Mouse (Mus musculus): Measurements from ENCODE around the gene Ccdc12.

Gene Ccdc12

DNA sequence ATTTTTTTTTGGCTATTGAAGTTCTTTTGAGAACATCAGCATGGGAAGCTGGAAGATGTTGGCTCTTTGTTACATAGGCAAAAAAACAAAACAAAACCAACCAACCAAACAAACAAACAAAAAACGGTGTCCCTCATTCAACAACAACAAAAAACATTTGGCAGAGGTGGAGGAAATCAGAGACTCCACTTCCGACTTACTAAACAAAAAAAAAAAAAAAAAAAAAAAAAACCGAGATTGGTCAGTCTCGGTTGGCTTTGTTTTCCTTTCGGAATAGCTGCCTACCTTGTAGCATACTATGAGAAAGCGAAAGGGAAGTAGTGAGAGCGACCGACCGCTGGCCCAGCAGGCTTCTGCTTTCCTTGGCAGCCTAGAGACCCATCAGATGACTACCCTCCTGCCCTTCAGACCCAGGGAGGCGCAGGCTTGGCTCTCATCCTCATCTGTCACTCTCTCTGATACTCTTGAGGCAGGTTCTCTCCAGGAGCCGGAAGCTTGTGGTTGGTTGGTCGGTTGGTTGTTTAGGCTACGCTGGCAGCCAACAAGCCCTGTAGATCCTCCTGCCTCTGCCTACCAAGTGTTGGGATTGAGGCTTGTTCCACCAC, 1.3 kb downstream of the Ccdc12 start:
- POLR2A ChIA-PET: interaction anchor here in 3 of 4 experiments (0.7 to 5.8 kb wide), 13 partner anchors 8 to 229 kb away, joined by 3 to 45 read pairs (median 4); no protein-coding TSS in a partner anchor
- CTCF ChIA-PET: interaction anchor here in 1 of 4 experiments (0.6 kb wide), 1 partner anchor 432 kb away, joined by 4 read pairs; no protein-coding TSS in a partner anchor

DNA sequence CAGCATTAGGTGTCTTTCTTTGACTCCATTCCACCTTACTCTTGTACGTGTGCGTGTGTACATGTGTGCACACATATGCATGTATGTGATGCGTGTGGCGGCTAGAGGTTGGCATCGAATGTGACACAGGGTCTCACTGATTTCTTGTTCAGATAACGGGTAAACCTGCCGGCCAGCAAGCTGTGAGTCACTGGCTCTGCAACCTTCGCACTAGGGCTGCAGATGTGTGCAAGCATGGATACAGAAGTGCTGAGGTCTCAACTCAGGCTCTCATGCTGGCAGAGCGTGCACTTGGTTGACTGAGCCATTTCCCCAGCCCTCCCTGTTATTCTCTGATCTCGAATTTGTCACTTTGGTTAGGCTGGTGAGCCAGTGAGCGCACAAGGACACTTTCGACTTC, 3.2 kb downstream of the Ccdc12 start:
- POLR2A ChIA-PET: interaction anchor here in 2 of 4 experiments (0.9 to 2.9 kb wide), 5 partner anchors 11 to 98 kb away, joined by 3 to 15 read pairs (median 4); partner anchors contain the start of gene Nradd (in 1 of the 2)
- CTCF ChIA-PET: interaction anchor here in 2 of 4 experiments (0.6 to 2.1 kb wide), 3 partner anchors 11 to 23 kb away, joined by 3 to 13 read pairs (median 9); no protein-coding TSS in a partner anchor

DNA sequence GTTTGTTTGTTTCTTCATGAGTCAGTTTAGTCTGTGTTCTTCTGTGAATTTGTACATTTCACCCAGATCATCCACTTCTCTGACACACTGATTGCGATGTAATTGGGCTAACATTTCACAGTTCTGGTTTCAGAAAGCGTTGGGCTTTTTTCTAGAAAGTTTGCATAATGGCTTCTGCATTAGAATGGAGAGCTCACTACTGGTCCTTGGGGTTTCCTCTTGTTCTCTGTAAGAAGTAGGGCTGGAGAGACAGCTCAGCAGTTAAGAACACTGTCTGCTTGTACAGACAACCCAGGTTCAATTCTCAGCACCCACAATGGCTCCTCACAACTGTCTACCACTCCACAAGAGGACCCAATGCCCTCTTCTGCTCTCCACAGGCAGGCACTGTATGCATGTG, 3.9 kb downstream of the Ccdc12 start:
- CTCF ChIA-PET: interaction anchor here in 3 of 4 experiments (0.6 to 2.1 kb wide), 7 partner anchors 11 to 115 kb away, joined by 3 to 13 read pairs (median 4); no protein-coding TSS in a partner anchor
- POLR2A ChIA-PET: interaction anchor here in 3 of 4 experiments (0.6 to 2.9 kb wide), 11 partner anchors 8 to 400 kb away, joined by 3 to 15 read pairs (median 4); partner anchors contain the start of gene Nradd (in 2 of the 3)

DNA sequence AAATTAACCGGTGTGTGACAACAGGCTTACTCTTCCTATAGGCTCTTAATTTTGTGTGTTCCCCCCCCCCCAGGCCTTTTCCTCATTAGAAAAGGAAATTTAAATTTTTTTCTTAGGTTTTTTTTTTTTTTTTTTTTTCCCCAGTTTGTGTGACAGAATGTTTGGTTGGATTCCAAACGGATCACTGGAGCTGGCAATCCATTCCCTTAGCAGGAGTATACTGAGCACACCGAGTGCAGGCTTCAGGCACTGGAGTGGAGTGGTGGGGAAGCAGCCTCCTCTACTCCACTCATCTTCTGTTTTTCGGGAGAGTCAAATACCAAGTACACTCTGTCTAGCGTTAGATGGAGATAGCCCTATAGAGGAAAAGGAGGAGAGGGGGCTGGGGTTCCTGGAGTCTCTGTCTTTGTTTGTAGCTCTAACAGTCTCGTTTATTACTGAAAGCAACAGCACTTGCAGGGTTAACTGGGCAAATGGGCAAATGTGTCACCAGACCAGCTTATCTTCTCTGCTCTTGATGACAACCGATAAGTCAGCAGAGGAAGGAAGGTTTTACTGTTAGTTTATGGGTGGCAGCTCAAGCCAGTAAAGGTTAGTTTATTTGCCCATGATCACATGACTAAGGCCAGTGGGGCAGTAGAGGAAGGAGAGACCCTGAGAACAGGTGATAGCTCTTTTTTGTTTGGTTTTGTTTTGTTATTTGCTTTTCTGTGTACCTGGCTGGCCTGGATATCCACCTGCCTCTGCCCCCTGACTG, 4.7 kb downstream of the Ccdc12 start:
- ChIA-PET POLR2A (interaction anchor here in 3 of 4 experiments (0.6 to 2.9 kb wide), 16 partner anchors 9 to 399 kb away, joined by 3 to 15 read pairs (median 4); partner anchors contain the start of gene Nradd (in 1 of the 3)), CTCF (interaction anchor here in 3 of 4 experiments (0.6 to 2.1 kb wide), 6 partner anchors 11 to 90 kb away, joined by 3 to 13 read pairs (median 4); no protein-coding TSS in a partner anchor)

DNA sequence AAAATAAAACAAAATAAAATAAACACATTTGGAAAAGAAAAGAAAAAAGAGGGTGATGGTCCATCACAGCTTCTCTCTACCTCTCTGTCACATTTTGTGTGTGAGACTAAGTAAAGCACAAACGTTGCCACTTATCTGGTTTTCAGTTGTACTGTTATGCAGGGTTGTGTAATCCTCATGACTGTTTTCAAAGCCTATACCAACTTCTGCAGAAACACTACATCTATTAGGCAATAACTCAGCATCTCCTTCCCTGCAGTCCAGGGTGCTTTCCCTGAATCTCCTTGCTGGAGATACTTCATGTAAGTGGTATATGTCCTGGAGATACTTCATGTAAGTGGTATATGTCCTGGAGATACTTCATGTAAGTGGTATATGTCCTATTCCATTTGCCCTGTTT, 6.5 kb downstream of the Ccdc12 start:
- ChIA-PET POLR2A (interaction anchor here in 1 of 4 experiments (0.7 to 1.4 kb wide), 3 partner anchors 8 to 15 kb away, joined by 3 to 4 read pairs (median 3); no protein-coding TSS in a partner anchor), CTCF (interaction anchor here in 2 of 4 experiments (0.9 to 1.6 kb wide), 2 partner anchors 10 kb away, joined by 3 to 6 read pairs; no protein-coding TSS in a partner anchor)

DNA sequence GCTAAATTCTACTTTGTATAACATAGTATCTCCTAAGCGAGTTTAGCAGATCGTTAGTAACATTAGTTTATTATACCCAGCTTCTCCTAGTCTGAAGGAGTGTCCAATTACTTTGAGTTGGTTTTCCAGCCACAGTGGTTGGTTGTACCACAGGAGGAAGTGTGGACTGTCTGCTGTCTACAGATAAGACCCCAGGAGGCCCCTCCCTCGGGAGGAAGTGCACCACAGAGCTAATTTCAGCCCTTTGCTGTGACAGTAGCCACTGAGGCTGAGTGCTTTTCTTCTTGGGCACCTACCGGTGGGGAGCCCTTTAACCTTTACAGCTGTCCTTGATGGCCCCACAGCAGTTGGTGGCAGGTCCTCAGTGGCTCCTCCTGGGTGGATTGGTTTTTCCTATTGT, 9.6 kb downstream of the Ccdc12 start:
- ChIA-PET CTCF (interaction anchor here in 3 of 4 experiments (0.6 to 1.6 kb wide), 5 partner anchors 9 to 205 kb away, joined by 3 to 4 read pairs (median 3); no protein-coding TSS in a partner anchor), POLR2A (interaction anchor here in 3 of 4 experiments (0.6 to 3.4 kb wide), 28 partner anchors 8 to 810 kb away, joined by 3 to 45 read pairs (median 4); partner anchors contain the start of genes Ccdc12 (in 3 of the 3), Nbeal2 (in 3 of the 3) and Lrrc2 (in 1 of the 3))

DNA sequence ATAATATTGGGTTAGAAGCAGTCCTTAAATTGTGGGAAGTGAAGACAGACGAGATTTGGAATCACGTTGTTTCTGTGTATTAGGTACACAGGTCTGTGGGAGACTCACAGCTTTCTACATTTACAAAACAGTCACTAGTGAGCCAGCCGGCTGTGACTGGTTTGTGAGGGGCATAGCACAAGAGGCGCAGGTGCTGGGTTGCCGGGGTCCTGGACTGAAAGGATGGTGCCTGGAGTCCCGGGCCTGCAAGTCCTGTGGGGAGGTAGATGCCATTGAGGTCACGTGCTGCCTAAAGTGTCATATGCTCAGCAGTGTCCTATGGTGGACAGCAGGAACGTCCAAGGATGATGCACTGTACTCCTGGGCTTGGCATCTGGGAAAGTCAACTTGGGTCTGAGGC, 10.1 kb downstream of the Ccdc12 start:
- ChIA-PET CTCF (interaction anchor here (0.6 to 1.6 kb wide), 6 partner anchors 9 to 205 kb away, joined by 3 to 4 read pairs (median 3); no protein-coding TSS in a partner anchor), POLR2A (interaction anchor here in 3 of 4 experiments (0.6 to 3.4 kb wide), 29 partner anchors 8 to 810 kb away, joined by 3 to 45 read pairs (median 4); partner anchors contain the start of genes Ccdc12 (in 3 of the 3), Nbeal2 (in 3 of the 3), Lrrc2 (in 1 of the 3) and Nradd (in 1 of the 3))

DNA sequence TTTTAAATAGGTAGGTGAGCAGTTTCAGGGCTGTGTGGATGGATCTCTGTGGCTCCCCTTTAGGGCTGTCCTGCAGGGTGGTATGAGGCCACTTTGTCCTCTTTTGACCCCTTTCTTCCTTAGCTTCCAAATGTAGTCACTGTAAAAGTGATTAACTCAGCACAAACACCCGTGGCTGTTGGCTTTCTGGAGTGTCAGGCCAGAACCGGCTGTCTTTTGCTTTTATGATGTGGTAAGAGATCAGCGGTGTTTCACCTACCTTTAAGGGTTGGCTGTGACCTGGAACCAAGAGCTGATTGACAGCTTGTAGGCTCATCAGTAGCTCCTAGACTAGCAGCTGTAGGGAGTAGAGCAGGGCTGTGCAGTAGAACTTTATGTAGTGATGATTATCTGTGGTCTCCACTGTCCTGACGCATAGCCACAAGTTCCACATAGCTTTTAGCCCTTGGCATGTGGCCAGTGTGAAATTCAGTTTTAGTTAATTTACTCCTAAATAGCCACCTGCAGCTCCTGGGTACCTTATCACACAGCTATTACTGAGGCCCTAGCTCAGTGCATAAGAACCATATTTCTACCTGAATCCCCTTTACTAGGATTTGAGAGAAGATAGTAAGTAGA, 11.0 kb downstream of the Ccdc12 start:
- POLR2A ChIA-PET: interaction anchor here in 3 of 4 experiments (0.6 to 3.4 kb wide), 15 partner anchors 9 to 209 kb away, joined by 3 to 45 read pairs (median 4); partner anchors contain the start of genes Ccdc12 (in 2 of the 3), Nbeal2 (in 2 of the 3) and Nradd (in 1 of the 3)
- CTCF ChIA-PET: interaction anchor here in 2 of 4 experiments (1.3 to 1.6 kb wide), 2 partner anchors 36 to 42 kb away, joined by 4 read pairs; no protein-coding TSS in a partner anchor

DNA sequence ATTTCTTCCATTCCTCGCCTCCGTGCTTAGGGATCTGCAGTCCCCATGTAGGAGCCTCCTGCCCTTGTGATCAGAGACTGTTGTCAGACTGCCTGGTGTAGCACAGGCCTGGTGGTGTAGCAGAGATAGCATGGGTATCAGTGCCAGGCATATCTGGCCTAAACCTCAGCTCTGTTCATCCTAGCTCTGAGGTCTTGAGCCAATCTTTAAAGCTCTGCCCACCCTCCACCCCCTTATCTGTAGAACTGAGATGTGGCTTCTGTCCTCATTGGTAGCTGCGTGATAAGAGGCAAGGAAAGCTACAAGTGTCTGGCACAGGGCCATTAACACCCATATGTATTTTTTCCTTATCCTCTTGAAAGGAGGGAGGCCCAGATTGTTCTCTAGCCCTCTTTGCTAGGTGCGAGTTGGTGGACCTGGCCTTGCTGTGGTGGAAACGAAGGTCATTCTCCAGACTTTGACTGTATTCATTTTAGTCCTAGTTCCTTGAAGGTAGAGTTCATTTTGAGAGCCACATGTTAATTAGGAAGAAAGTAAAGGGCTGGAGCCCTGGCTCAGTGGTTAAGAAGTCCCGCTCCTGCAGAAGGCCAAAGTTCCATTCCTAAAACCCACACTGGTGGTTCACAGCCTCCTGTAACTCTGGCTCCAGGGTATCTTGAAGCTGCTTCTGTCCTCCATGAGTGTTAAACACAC, 12.4 kb downstream of the Ccdc12 start:
- CTCF ChIA-PET: interaction anchor here in 1 of 4 experiments (2.1 kb wide), 1 partner anchor 16 kb away, joined by 7 read pairs; no protein-coding TSS in a partner anchor

DNA sequence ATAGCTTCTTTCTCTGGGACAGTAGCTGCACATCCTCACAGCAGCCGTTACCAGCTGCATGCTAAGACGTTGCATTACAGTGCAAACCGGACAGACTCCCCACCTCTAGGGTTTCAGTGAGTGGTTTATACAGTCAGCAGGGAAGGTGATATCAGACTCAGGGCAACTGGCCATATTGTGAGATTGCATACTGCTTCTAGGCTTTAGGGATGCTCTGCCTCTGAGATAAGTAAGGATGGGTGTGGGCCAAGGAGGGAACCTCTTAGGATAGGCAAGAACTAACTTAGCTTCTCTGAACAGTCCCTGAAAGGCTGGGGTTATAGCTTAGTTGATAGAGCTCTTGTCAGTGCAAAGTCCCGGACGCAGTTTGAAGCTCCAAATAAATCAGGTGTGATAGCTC, 13.5 kb downstream of the Ccdc12 start:
- ChIA-PET CTCF (interaction anchor here in 2 of 4 experiments (1.2 to 3.1 kb wide), 3 partner anchors 15 to 40 kb away, joined by 3 to 10 read pairs (median 7); no protein-coding TSS in a partner anchor), POLR2A (interaction anchor here in 2 of 4 experiments (0.8 to 3.4 kb wide), 8 partner anchors 8 to 16 kb away, joined by 3 to 15 read pairs (median 6); partner anchors contain the start of gene Ccdc12 (in 1 of the 2))

More for the DNA sequence above, 12.4 kb downstream of the Ccdc12 start:
- POLR2A ChIA-PET: interaction anchor here in 3 of 4 experiments (0.6 to 3.3 kb wide), 5 partner anchors 8 to 565 kb away, joined by 3 to 15 read pairs (median 5); no protein-coding TSS in a partner anchor

DNA sequence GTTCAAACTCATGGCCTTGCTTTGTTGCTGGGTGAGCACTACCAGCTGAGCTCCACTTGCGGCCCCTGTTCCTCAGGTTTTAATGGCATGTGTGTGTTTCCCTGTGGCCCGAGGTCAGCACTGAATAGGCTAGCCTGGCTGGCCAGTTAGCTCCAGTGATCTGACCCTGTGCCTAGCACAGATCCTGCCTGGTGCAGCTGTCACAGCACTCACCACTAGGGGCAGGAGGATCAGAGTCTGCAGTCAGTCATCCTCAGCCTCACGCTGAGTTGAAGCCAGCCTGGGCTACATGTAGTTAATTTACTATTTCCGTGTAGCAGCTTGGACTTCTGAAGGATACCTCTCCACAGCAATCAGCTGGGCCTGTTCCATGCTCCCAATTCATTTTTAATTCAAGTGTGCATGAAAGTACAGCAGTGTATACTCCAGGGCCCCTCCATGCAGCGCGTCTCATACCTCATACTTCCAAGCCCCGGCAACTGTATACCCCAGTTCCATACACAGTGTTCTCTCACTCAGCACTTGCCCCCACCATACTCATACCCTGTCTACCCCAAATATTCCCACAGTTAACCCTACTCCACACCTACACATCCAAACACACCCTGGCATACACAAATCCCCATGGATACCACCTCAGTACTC, 16.3 kb downstream of the Ccdc12 start:
- CTCF ChIA-PET: interaction anchor here (0.6 to 3.1 kb wide), 15 partner anchors 9 to 127 kb away, joined by 3 to 17 read pairs (median 4); no protein-coding TSS in a partner anchor
- POLR2A ChIA-PET: interaction anchor here in 3 of 4 experiments (0.9 to 3.4 kb wide), 12 partner anchors 9 to 135 kb away, joined by 3 to 16 read pairs (median 4); partner anchors contain the start of genes Ccdc12 (in 2 of the 3) and Nbeal2 (in 2 of the 3)

DNA sequence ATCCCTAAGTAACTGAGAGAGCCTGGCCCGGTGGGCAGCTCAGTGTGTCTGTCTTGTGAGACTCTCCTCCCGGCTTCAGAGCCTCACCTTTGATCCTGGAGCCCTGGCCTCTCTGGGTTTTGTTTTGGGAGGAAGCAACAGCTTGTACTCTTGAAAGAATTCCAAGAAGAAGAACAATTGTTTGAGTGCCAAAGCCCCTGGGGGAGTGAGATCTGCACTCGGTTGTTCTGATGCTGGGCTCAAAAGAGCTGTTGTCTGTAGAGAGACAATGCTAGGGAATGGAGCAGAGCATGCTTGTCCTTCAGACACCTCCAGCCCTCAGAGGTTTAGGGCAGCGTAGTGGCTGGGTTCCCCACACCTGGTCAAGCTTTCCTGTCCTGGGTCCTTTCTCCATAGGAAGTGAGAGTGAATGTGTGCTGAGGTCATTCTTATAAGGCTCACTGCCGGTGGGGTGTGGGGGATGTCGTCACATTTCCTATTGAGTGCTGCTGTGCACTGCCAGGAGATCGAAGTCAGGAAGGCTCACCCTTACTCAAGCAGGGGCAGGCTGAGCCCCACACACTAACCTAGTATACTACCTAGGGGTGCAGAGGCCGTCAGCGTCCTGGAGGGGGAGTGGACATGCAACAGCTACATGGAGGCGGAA, 16.9 kb downstream of the Ccdc12 start:
- ChIA-PET CTCF (interaction anchor here in 3 of 4 experiments (0.7 to 2.3 kb wide), 10 partner anchors 8 to 126 kb away, joined by 3 to 17 read pairs (median 4); no protein-coding TSS in a partner anchor), POLR2A (interaction anchor here in 3 of 4 experiments (0.9 to 2.7 kb wide), 8 partner anchors 12 to 47 kb away, joined by 3 to 16 read pairs (median 4); partner anchors contain the start of genes Ccdc12 (in 2 of the 3) and Nbeal2 (in 2 of the 3))

DNA sequence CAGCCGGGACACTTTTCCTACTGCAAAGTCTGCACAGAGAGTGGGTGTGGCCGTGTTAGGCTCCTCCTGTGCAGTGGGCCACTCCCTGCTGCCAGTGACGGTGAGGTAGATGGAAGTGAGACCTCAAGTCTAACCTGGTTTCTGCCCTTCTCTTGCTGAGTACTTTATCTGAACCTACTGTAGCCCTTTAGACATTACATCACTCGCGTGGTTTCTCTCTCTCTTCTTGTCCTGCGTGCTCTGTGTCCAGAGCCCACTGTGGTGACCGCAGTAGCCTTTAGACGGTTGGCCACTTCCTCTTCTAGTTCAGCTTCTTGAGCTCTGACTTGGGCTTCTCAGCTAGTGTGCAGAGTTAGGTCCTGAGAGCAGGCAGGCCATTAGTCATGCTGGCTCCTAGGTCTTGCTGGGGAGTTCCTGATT, 20.2 kb downstream of the Ccdc12 start:
- ChIA-PET POLR2A (interaction anchor here in 3 of 4 experiments (1.0 to 1.8 kb wide), 4 partner anchors 9 to 42 kb away, joined by 3 to 6 read pairs (median 4); no protein-coding TSS in a partner anchor), CTCF (no interaction called here)

DNA sequence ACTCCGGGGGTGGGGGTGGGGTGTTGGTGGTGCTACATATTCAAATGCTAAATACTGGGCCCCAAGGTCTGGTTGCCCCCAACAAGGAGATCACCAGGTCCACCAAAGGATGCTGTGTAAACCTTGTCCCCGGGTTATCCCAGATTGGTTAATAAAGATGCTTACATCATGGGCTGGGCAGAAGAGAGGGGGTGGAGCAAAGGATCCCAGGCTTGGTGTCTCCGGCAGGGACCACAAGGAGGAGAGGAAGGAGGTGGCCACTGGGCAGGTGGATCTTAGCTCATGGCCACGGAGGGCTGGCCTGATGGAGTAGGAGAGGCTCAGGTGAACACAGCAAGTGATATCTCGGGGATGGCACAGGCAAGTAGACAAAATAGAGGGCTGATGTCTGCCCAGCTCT, 22.6 kb downstream of the Ccdc12 start:
- POLR2A ChIA-PET: interaction anchor here in 3 of 4 experiments (0.7 to 2.9 kb wide), 7 partner anchors 11 to 275 kb away, joined by 3 to 8 read pairs (median 4); no protein-coding TSS in a partner anchor
- CTCF ChIA-PET: interaction anchor here in 1 of 4 experiments (1.9 kb wide), 1 partner anchor 47 kb away, joined by 4 read pairs; no protein-coding TSS in a partner anchor

Data from embryonic stem cell, embryonic (primary cell).